Mouse (Mus musculus): ENCODE data around the gene Ublcp1. TPM values are rescaled to one million over a fixed set of nuclear protein-coding genes. Genes with fewer than 3 reads are reported as not detected.
A peak's percentile ranks its signal among the peaks of the same experiment; 100 is the strongest.

The Ublcp1 gene
- 10 to 100 TPM; 36.4 to 41.5 TPM for total RNA-seq (2021)

GRCm38 (mm10) chr11:44470432-44471336 is at the start of gene Ublcp1:
TSS of gene Ublcp1 (minus strand) at chr11:44470498.
- DNase-seq: peak; percentile 96

GRCm38 (mm10) chr11:44519096-44519949 is 49.0 kb upstream of the Ublcp1 start:
- no peak for DNase-seq

- DNase-seq: peak; percentile 70
These were observed 48.2 kb upstream of the Ublcp1 start, which contains the start of gene Rnf145 for GRCm38 (mm10) chr11:44518281-44519095. TSS of gene Rnf145 (plus strand) at chr11:44518964.

GRCm38 (mm10) chr11:44517561-44518280 is 47.4 kb upstream of the Ublcp1 start:
- no peak for DNase-seq

GRCm38 (mm10) chr11:44516362-44516761 is 46.1 kb upstream of the Ublcp1 start:
- no peak for DNase-seq

GRCm38 (mm10) chr11:44514666-44515065 is 44.4 kb upstream of the Ublcp1 start:
- DNase-seq: no peak

DNA sequence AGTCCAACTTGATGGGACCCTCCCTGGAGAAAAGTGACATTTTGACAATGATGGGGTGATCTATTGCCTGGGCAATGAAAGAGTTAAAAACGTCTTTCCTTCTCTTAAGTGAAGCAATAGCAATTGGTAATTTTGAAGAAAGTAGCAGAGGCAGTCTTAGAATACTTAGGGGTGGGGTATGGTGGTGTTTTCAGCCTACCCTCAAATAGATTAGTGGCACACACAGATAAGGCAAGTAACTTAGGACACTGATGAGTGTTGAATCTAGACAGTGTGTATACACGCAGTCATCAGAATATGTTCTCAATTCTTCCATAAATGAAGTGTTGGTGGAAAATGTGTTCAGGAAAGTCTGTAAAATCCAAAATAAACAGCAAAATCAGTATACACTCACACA is 42.7 kb upstream of the Ublcp1 start:
- DNase-seq: no peak

GRCm38 (mm10) chr11:44512044-44513025 is 42.0 kb upstream of the Ublcp1 start:
- DNase-seq: no peak

GRCm38 (mm10) chr11:44510371-44510770 is 40.1 kb upstream of the Ublcp1 start:
- DNase-seq: no peak

- no peak for DNase-seq
These were observed 39.6 kb upstream of the Ublcp1 start for GRCm38 (mm10) chr11:44509906-44510305.

DNA sequence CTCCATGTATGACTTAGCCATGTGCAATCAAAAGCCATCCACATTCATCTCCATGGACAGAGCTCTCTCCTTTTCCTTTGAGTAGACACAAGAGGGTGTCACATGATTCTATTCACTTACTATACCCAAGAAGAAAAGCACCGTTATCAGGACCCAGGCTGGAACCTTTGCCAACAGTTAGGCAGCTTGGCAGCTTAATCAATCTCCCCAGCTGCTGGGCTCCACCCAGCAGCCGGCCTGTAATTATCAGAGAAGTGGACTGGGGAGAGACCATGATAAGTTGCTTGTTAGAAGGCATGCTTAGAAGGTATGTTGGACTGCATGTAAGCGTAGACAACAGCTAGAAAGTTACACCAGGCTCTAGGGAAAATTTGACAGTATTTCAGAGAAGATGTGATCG is 38.6 kb upstream of the Ublcp1 start:
- peak; percentile 24 for DNase-seq

DNA sequence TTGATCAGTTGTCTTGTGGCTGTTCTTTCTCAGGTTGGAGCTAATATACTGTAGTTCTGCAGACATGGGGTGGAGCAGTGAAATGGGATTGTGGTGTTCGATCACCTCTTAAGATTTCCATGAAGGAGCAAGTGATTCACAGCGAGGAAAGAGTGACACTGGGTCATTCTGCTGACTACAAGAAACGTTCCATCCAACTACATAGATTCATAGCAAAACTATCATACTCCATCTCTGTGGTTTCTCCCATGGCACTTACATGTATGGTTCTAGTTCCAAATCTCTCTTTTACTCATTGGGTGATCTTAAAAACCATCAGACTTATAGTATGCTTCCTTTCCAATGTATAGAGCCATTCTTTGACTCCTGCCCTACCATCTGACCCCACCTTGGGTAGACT is 34.5 kb upstream of the Ublcp1 start:
- no peak for DNase-seq

- DNase-seq: no peak
These were observed 33.8 kb upstream of the Ublcp1 start for GRCm38 (mm10) chr11:44504146-44504545.

DNA sequence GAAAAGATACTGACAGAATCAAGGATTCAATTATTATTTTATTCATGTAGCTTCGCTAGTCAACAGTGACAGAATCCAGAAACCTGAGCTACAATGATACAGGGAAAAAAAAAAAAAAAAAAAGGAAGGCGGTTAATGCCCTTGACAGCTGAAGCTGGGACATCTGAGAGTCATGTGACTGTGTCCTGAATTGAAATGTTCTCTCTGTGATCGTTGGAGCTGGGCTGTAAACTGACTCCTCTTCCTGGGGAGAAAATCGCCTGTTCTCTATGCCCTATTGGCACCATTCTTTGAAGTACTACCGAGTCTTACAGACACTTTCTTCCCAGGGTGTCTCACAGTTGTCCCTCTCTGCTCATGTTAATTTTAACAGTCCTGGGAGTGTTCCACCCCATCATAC is 32.6 kb upstream of the Ublcp1 start:
- DNase-seq: no peak

GRCm38 (mm10) chr11:44501477-44501876 is 31.2 kb upstream of the Ublcp1 start:
- no peak for DNase-seq

DNA sequence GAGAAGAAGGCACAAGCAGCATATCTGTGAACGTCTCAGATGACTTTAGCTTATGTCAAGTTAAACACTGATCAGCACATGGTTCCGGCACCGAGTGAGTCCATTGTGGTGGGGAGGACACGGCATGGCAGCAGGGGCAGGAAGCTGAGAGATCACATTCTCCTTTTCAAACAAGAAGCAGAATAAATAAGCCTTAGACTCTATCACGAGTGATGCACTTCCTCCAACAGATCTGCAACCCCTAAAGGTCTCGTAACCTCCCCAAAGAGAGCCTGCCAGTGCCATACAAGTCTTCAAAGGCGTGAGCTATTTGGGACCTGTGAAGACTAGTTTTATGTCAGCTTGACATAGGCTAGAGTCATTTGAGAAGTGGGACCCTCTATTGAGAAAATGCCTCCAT is 30.7 kb upstream of the Ublcp1 start:
- no peak for DNase-seq

DNA sequence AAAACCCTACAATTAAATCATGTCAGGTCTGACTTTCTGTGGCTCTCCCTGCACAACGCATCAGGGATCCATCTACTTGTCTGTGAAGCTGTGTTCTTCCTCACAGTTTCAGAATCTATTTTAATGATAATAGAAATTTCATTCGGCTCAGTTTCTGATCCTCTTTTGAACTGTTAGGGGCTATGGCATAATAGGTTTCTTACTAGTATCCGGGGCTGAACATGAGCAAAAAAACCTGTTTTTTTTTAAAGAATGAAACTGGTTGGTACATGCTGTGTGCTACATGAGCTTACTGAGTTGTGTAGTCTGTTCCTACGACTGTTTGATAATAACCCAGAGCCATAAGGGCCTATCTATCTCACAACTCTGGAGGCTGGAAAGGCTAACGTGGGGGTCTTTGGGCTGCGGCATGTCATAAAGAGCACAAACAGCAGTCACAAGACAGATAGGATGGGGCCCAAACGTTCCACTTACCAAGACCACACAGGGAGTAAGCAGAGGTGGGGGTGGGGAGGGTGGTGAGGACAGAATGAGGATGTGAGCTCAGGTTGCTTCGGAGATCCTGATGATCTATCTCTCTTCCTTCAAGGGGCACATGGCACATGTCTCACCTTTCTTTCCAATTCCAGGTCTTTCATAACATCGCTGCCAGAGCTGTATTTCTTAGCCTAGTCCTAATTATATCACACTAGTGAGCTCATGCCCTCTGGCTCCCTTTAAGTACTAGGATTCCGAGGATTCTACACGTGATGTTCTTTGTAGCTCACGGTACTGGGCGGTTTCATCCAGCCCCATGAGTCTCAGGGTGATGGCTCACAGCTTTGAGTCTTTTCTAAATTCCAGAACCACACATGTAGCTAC is 28.3 kb upstream of the Ublcp1 start:
- DNase-seq: no peak

GRCm38 (mm10) chr11:44496217-44496616 is 25.9 kb upstream of the Ublcp1 start:
- no peak for DNase-seq

GRCm38 (mm10) chr11:44494643-44495323 is 24.5 kb upstream of the Ublcp1 start:
- DNase-seq: no peak

All from heart, postnatal 4 days (tissue).